Mouse (Mus musculus): ENCODE data around the gene Slc2a5.

DNA sequence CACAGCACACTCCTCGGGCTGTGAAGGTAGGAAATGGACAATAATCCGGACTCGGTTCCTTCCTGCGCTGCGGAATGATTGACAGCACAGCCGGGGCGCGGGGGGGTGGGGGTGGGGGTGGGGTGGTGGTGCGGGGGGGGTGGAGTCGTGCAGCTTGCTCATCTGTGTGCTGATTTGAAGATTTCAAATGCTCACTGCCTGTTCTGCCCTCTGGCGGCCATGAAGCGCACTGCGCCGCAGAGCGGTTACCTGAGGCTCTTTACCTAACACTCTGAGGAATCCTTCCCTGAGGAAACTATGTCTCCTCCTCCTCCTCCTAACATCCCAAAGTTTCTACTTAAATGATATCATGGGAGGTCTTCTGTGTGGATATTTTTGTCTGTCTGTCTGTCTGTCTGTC lies 6.2 kb upstream of the Slc2a5 start:
- TF ChIP-seq CTCF (conservative IDR thresholded peaks at IDR 0.05; ENCODE audit: low read length) (peak; percentile 64), NANOG (IDR thresholded peaks at IDR 0.05; ENCODE audit: borderline replicate concordance, low read length) (no peak), POU5F1 (IDR thresholded peaks at IDR 0.05; ENCODE audit: borderline replicate concordance, low read length) (no peak)
